Comparison of ENCODE assay signal across 8 mouse cellular contexts in genomic region chr6:63257406-63257845, GRCm38 (mm10). TPM values are rescaled to one million over a fixed set of nuclear protein-coding genes. Genes with fewer than 3 reads are reported as not detected.
DNase-seq lines count a peak whose midpoint lies in the region; ATAC-seq and TF ChIP-seq lines count a peak whose summit lies in the region.

No protein-coding gene starts in this region.

- peak overlapping the region; percentile 68 for H3K4me3 ChIP-seq in embryonic facial prominence, embryonic 11.5 days (ENCODE audit: low read depth, low read length)
- peak overlapping the region; percentile 83 for H3K4me3 ChIP-seq in midbrain, embryonic 14.5 days (replicated peaks; ENCODE audit: low read depth, low read length)
- H3K4me3 ChIP-seq in testis, adult 2 months (ENCODE audit: control insufficient read depth, low read depth, low read length) = peak overlapping the region; percentile 70

- no peak for TF ChIP-seq CTCF in testis, adult 2 months (IDR thresholded peaks at IDR 0.05; ENCODE audit: control insufficient read depth, insufficient read depth, insufficient replicate concordance, low read depth, low read length)

- DNase-seq in ES-CJ7 (ENCODE audit: low read depth, low spot score) = peak; percentile 66
- peak; percentile 33 for DNase-seq in adrenal gland, postnatal 10 days
- peak; percentile 47 for DNase-seq in embryonic facial prominence, embryonic 11.5 days (ENCODE audit: low spot score)
- DNase-seq in heart, postnatal 10 days = peak; percentile 7 to 17
- DNase-seq in left cerebral cortex, adult 8-10 months (ENCODE audit: low spot score in 2 of 2) = peak; percentile 49 to 53
- DNase-seq in midbrain, embryonic 14.5 days = peak; percentile 77

- WGBS in embryonic facial prominence, embryonic 11.5 days = under 1% methylated on average over 33 of the region's 42 CpGs
- under 1% methylated on average over 42 of the region's 42 CpGs for WGBS in midbrain, embryonic 14.5 days

- no peak overlapping the region for H3K27ac ChIP-seq in embryonic facial prominence, embryonic 11.5 days (replicated peaks; ENCODE audit: low read depth, low read length)
- H3K27ac ChIP-seq in midbrain, embryonic 14.5 days (replicated peaks; ENCODE audit: low read depth, low read length) = peak overlapping the region; percentile 85
- H3K27ac ChIP-seq in testis, adult 2 months (ENCODE audit: control insufficient read depth, insufficient read depth, low read depth, low read length) = no peak overlapping the region

- no peaks in the 10 kb centered on the region; the same call in 1 of the 2 replicates for H3K4me1 ChIP-seq in embryonic facial prominence, embryonic 11.5 days (ENCODE audit: control insufficient read depth, insufficient read depth, low read length)
- H3K4me1 ChIP-seq in midbrain, embryonic 14.5 days (ENCODE audit: control insufficient read depth, insufficient read depth, low read length) = peaks cover 9% of the 10 kb centered on the region
- H3K4me1 ChIP-seq in testis, adult 2 months (ENCODE audit: control insufficient read depth, insufficient read depth, low read length) = peaks cover 10% of the 10 kb centered on the region

- ATAC-seq in embryonic facial prominence, embryonic 11.5 days (replicated peaks; ENCODE audit: insufficient number of reproducible peaks, low FRiP score, low TSS enrichment, low read depth) = peak; percentile 82
- ATAC-seq in midbrain, embryonic 14.5 days (ENCODE audit: low FRiP score, low TSS enrichment) = peak; percentile 72
- no peak for ATAC-seq in erythroid progenitor cell, adult 5-6 weeks (replicated peaks; ENCODE audit: low FRiP score, poor library complexity, severe bottlenecking)

- no peak for TF ChIP-seq POLR2A in testis, adult 2 months (IDR thresholded peaks at IDR 0.05; ENCODE audit: control insufficient read depth, low read depth, low read length)

- peak overlapping the region; percentile 66 for H3K9ac ChIP-seq in embryonic facial prominence, embryonic 11.5 days (replicated peaks; ENCODE audit: low read length)
- H3K9ac ChIP-seq in midbrain, embryonic 14.5 days (replicated peaks; ENCODE audit: low read length) = peak overlapping the region; percentile 86

- no peaks in the 10 kb centered on the region for H3K9me3 ChIP-seq in embryonic facial prominence, embryonic 11.5 days (replicated peaks; ENCODE audit: control insufficient read depth, low read length)
- H3K9me3 ChIP-seq in midbrain, embryonic 14.5 days (ENCODE audit: control insufficient read depth, low read length) = no peaks in the 10 kb centered on the region

- H3K4me2 ChIP-seq in embryonic facial prominence, embryonic 11.5 days (ENCODE audit: low read depth, low read length) = peak overlapping the region; percentile 98
- peak overlapping the region; percentile 88 for H3K4me2 ChIP-seq in midbrain, embryonic 14.5 days (ENCODE audit: low read length)

- intact Hi-C loops in heart, postnatal 10 days (cut with DNase I) = no loop called here

- no peaks in the 10 kb centered on the region for H3K36me3 ChIP-seq in embryonic facial prominence, embryonic 11.5 days (replicated peaks; ENCODE audit: control insufficient read depth, insufficient read depth, low read depth, low read length)
- H3K36me3 ChIP-seq in midbrain, embryonic 14.5 days (ENCODE audit: control insufficient read depth, insufficient read depth, low read length) = no peaks in the 10 kb centered on the region
- no peaks in the 10 kb centered on the region for H3K36me3 ChIP-seq in testis, adult 2 months (ENCODE audit: control insufficient read depth, insufficient read depth, low read length)

- H3K27me3 ChIP-seq in embryonic facial prominence, embryonic 11.5 days (ENCODE audit: control insufficient read depth, insufficient read depth, low read length) = peaks cover 8% of the 10 kb centered on the region
- no peaks in the 10 kb centered on the region for H3K27me3 ChIP-seq in midbrain, embryonic 14.5 days (ENCODE audit: control insufficient read depth, insufficient read depth, low read length)
- peaks cover 4% of the 10 kb centered on the region; the same call in 1 of the 2 replicates for H3K27me3 ChIP-seq in testis, adult 2 months (ENCODE audit: control insufficient read depth, insufficient read depth, low read length)

RNA-seq across cellular contexts. Expression of gene Grid2, which starts 1.8 kb away (rescaled TPM):
- total RNA-seq in adrenal gland, postnatal 10 days (2021) = under 1 TPM; 0.48 to 0.67 TPM
- polyA plus RNA-seq in embryonic facial prominence, embryonic 11.5 days (2014; fragmentation: Nextera tagmentation; extraction: Ambion mirVana) = 0.31 and 0.59 TPM in 2 replicates
- total RNA-seq in heart, postnatal 10 days (2021) = under 1 TPM; 0.10 to 0.17 TPM
- 10 to 100 TPM; 20.9 to 24.0 (median 22.6) TPM for total RNA-seq in left cerebral cortex, adult 8-10 months (2022)
- polyA plus RNA-seq in midbrain, embryonic 14.5 days (2014; fragmentation: Nextera tagmentation; extraction: Ambion mirVana) = 14.5 and 16.0 TPM in 2 replicates
- polyA plus RNA-seq in testis, adult 2 months (2012; rRNA removed) = 0.06 and 0.11 TPM in 2 replicates
- not detected in 2 replicates for total RNA-seq in erythroid progenitor cell, adult 5-6 weeks (2015; ENCODE audit: low replicate concordance)
- not detected in 2 replicates for total RNA-seq in erythroid progenitor cell, adult 5-6 weeks (2017; ENCODE audit: low replicate concordance)

Comparison
In these comparisons a context has a peak if more than half of its experiments do, and no peak if none do; other contexts are left out.
1. DNase-seq: peak in every context shown above with its lines; median percentile 77 in midbrain, embryonic 14.5 days; 66 in ES-CJ7; 51 in left cerebral cortex, adult 8-10 months; 47 in embryonic facial prominence, embryonic 11.5 days; 33 in adrenal gland, postnatal 10 days; 12 in heart, postnatal 10 days.
2. RNA of gene Grid2, which starts 1.8 kb away (total RNA-seq): 20.9 to 24.0 TPM in left cerebral cortex, adult 8-10 months; 0.48 to 0.67 TPM in adrenal gland, postnatal 10 days, 0.10 to 0.17 TPM in heart, postnatal 10 days and not detected in erythroid progenitor cell, adult 5-6 weeks; every median in the first group is over 10 times any median in the second.
3. Peak in every context shown above with its lines, with median percentiles within 50 percentile points of each other: H3K4me3 ChIP-seq.